In genomic region chr6:134089671-134090377, GRCm38 (mm10) we compare ENCODE assay signal across 10 mouse cellular contexts. TPM values are rescaled to one million over a fixed set of nuclear protein-coding genes. Genes with fewer than 3 reads are reported as not detected.
A peak's percentile ranks its signal among the peaks of the same experiment; 100 is the strongest.
DNase-seq lines count a peak whose midpoint lies in the region; ATAC-seq and TF ChIP-seq lines count a peak whose summit lies in the region.
"Had no signal": no experiment of that assay in that cellular context is flagged by ENCODE, and none has a peak within 500 bp of the region (broad histone marks: within the 10 kb centered on the region; RNA-seq: fewer than 3 reads in every experiment).

No protein-coding gene starts in this region.

- 41% methylated on average over 7 of the region's 7 CpGs for WGBS in heart, adult 2 months
- WGBS in heart, embryonic 12.5 days = 29% methylated on average over 7 of the region's 7 CpGs

- H3K9ac ChIP-seq in heart, adult 2 months (ENCODE audit: low read depth, low read length) = 0 out of 2 replicates have a peak overlapping the region, but pooled peaks have one; percentile 6
- no peak overlapping the region for H3K9ac ChIP-seq in heart, embryonic 12.5 days
- H3K9ac ChIP-seq: forebrain, embryonic 13.5 days had no signal

- intact Hi-C loops in heart, adult 2 months (cut with DNase I) = no loop called here
- intact Hi-C loops in heart, postnatal 14 days (cut with DNase I) = loop anchor here (5.0 kb wide), 1 partner anchor 53 kb away; the partner anchor contains the start of gene Etv6

- ATAC-seq in heart, embryonic 12.5 days (ENCODE audit: insufficient number of reproducible peaks, low FRiP score) = peak; percentile 20; the same call in 1 of the 2 replicates
- ATAC-seq: forebrain, embryonic 13.5 days had no signal

- no peaks in the 10 kb centered on the region for H3K9me3 ChIP-seq in heart, embryonic 12.5 days (replicated peaks)
- H3K9me3 ChIP-seq: forebrain, embryonic 13.5 days had no signal

- no peaks in the 10 kb centered on the region for H3K27me3 ChIP-seq in heart, adult 2 months (ENCODE audit: control insufficient read depth, insufficient read depth, low read length)
- H3K27me3 ChIP-seq in heart, embryonic 12.5 days (replicated peaks) = no peaks in the 10 kb centered on the region
- H3K27me3 ChIP-seq: forebrain, embryonic 13.5 days had no signal

- peaks cover 16% of the 10 kb centered on the region for H3K36me3 ChIP-seq in heart, adult 2 months (ENCODE audit: control insufficient read depth, insufficient read depth, low read length)
- peaks cover 11% of the 10 kb centered on the region for H3K36me3 ChIP-seq in heart, embryonic 12.5 days

- H3K4me2 ChIP-seq in heart, embryonic 12.5 days = 0 out of 2 replicates have a peak overlapping the region, but pooled peaks have one; percentile 0
- H3K4me2 ChIP-seq: forebrain, embryonic 13.5 days had no signal

- TF ChIP-seq POLR2A in heart, adult 2 months (IDR thresholded peaks at IDR 0.05; ENCODE audit: insufficient read depth, low read depth, low read length) = no peak

- DNase-seq in heart, adult 2 months = peak; percentile 28 to 42
- DNase-seq in heart, postnatal 14 days = no peak
- DNase-seq in ovary, postnatal 36 days (ENCODE audit: low spot score) = peak; percentile 34
- DNase-seq in ovary, postnatal 14 days (ENCODE audit: low spot score) = no peak
- peak; percentile 11 for DNase-seq in yolk sac, embryonic 10.5 days (ENCODE audit: low spot score)
- no peak for DNase-seq in urinary bladder, postnatal 4 days (ENCODE audit: low spot score in 2 of 2)
- no peak for DNase-seq in urinary bladder, adult 2 months (ENCODE audit: low spot score)
- DNase-seq: right cerebral cortex, adult 18-20 months had no signal

- H3K27ac ChIP-seq in heart, adult 2 months = peak overlapping the region; percentile 43
- H3K27ac ChIP-seq in heart, embryonic 12.5 days (ENCODE audit: poor library complexity, severe bottlenecking) = peak overlapping the region; percentile 84
- H3K27ac ChIP-seq: forebrain, embryonic 13.5 days had no signal

- no peak overlapping the region for H3K4me3 ChIP-seq in heart, adult 2 months
- H3K4me3 ChIP-seq in heart, embryonic 12.5 days = no peak overlapping the region
- H3K4me3 ChIP-seq: forebrain, embryonic 13.5 days had no signal

- no peak for TF ChIP-seq CTCF in heart, adult 2 months (IDR thresholded peaks at IDR 0.05)

- peaks cover 5% of the 10 kb centered on the region for H3K79me2 ChIP-seq in heart, adult 2 months (replicated peaks; ENCODE audit: control insufficient read depth, insufficient read depth, low read length)

- no peak for TF ChIP-seq EP300 in heart, adult 2 months (IDR thresholded peaks at IDR 0.05; ENCODE audit: insufficient read depth, low read depth, low read length)

- peaks cover 22% of the 10 kb centered on the region for H3K4me1 ChIP-seq in heart, adult 2 months (ENCODE audit: control insufficient read depth, insufficient read depth, low read length)
- peaks cover 67% of the 10 kb centered on the region for H3K4me1 ChIP-seq in heart, embryonic 12.5 days (replicated peaks)
- H3K4me1 ChIP-seq: forebrain, embryonic 13.5 days had no signal

RNA-seq across cellular contexts. Expression of gene Etv6, which starts 54.3 kb away (rescaled TPM):
- total RNA-seq in heart, adult 2 months (2021) = 10 to 100 TPM; 11.4 to 14.0 TPM
- 9.8 and 12.7 TPM in 2 replicates for polyA plus RNA-seq in heart, adult 2 months (2012; rRNA removed)
- 10 to 100 TPM; 12.7 to 12.8 TPM for total RNA-seq in heart, postnatal 14 days (2021)
- polyA plus RNA-seq in heart, embryonic 12.5 days (2016; fragmentation: Nextera tagmentation; extraction: Ambion mirVana) = 19.9 and 20.9 TPM in 2 replicates
- polyA plus RNA-seq in urinary bladder, adult 2 months (2012; rRNA removed) = 29.9 and 31.5 TPM in 2 replicates

Comparison
In these comparisons a context has a peak if more than half of its experiments do, and no peak if none do; other contexts are left out.
1. DNase-seq: peak in heart, adult 2 months (2 of 2), ovary, postnatal 36 days (single experiment) and yolk sac, embryonic 10.5 days (single experiment); none in heart, postnatal 14 days (0 of 2), ovary, postnatal 14 days (single experiment), urinary bladder, postnatal 4 days (0 of 2) and urinary bladder, adult 2 months (single experiment).